Mouse (Mus musculus) forelimb bud, embryonic 11.5 days (tissue): ENCODE results near the gene 2310022B05Rik.

Experiments
- DNase-seq: peaks from one replicate; pipeline ENCODE4 v3.0.0-alpha.2; 2012; ENCODE audit warnings: low read depth, low spot score

The 2310022B05Rik gene

DNA sequence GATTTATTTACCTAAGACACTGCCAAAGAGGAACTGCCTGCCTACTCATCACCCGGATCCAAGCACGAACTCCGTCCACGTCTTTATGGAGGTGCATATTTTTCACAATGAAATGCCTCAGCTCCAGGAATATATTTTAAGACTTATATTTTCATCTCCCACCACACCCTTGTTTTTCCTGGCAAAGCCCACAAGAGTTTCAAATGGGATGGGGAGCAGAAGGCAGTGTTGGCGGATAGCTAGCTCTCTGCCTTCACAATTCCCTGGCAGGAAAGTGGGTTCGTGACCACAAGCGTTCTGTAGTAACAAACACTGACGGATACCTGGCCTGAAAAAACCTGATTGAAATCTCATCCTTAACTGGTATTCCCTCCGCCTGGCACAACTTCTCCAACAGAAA, 1.4 kb downstream of the 2310022B05Rik start:
- DNase-seq: no peak

DNA sequence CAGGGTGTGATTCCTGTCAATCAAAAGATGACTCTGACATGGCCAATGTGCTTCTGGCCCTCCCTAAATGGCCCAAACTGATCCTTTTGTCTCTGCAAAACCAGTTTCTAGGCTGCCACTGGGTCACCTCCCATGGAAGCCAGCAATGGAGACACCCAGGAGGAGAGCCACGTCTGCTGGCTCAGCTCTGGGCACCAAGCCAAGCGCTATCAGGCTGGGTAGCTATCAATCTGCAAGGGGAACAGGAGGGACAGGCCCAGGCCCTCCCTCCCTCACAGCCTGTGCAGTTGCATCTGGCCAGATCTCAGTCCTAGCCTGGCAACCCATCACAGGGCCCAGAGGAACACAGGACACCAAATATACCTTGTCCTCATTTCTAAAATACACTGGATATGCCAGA, 4.8 kb downstream of the 2310022B05Rik start:
- DNase-seq: no peak

DNA sequence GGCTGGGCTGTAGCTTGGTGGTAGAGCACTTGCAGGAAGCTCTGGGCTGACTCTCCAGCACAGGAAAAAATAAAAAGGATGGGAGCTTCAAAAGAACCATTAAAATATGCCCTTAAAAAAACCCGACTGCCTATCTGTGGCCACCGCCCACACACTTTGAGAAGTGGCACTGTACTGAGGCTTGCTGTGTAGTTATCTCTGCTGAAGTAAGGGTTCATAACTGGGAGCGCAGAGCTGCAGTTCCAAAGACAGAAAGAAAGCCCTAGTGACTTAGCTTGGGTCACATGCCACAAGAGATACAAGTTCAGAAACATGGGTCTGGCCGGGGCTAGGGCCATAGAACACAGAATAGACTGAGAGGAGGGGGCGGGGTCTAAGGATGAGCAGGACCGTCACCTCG, 5.2 kb downstream of the 2310022B05Rik start:
- no peak for DNase-seq

DNA sequence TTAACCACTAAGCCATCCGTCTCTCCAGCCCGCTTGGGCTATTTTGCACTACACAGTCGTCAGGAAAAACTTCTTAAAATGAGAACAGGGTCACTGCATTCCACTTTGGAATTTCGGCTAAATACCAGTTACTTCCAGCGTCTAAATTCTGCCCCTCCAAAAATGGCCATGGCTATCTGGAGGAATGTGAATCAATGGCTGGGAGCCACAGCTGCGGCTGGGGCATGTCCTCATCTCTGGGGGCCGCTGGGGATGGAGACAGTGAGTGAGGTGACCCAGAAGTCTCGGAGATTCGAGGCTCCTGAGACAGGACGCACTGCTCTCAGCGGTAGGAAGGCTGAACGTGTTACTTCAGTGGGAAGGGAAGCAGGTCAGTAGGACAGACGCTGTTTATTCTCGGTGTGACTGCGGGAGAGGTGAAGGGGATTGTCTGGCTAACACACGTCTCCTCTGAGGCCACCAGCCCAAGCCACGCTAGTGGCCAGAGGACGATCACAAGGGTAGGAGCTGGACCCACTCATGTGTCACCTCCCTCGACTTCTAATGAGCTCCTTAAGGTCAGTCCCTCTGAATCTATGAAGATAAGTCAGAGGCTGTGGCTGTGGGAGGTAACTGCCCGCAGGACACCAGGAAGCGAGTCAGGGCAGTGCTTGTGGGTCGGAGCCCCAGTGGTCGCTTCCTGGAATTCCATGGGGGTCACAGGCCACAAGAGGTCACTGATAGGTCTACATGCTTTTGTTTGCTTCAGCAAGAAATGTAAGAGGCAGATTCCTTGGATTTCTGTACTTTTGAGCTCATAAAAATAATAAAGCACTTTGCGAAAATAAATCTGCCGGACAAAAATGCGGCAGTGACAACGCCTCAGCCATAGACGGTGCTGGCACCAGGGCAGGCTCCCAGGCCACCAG, 9.3 kb downstream of the 2310022B05Rik start:
- DNase-seq: no peak

DNA sequence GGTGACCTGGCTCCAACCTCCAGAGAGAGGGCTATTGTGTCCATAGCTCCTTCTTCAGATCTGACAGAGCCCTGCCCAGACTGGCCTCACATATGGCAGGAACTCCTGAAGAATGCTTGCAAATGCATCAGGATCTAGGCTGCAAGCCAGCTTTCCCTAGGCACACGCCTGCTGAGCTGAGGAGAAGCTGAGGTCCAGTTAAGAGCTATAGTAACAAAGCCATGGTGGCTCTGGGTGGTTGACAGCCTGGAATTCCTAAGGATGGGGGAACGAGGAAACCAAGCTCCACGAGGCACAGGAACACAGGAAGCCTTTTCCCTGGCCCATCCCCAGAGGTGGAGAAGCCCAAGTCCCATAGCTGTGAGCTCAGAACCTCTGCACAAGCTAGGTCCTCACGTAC, 10.6 kb downstream of the 2310022B05Rik start:
- no peak for DNase-seq

DNA sequence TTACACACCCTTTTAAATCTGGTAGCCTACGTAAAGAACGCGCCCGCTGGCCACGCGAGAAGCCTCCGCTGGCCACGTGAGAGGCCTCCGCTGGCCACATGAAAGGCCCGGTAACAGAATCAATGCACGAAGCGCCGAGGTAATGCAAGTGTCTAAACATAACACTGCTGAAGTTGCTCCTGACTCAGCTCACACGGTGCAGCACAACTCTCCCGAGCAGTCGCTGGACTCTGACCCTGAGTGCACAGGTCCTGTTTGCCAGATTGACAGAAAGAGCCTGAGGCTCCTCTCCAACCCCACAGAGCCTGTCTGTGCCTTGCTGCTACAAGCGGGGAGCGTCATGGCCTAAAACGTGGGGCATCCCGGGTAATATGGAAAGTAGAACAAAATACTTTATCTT, 11.4 kb downstream of the 2310022B05Rik start:
- no peak for DNase-seq

DNA sequence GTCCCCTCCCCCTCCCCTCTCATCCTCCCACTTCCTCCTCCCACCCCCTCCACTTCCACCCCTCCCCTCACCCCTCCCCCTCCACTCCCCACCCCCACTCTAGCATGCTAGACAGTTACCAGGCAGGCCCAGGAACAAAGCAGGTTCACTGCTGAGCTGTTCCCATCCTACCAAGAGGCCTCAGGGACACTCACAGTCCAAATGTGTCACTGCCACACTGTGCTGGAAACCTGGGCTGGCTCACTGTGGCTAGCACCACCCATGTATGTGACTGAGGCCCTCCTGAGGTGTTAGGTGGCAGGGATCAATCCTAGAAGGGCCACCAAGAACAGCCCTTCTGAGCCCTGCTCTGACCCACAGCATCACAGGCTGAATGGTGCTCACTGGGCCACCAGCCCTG, 14.9 kb downstream of the 2310022B05Rik start:
- DNase-seq: no peak

DNA sequence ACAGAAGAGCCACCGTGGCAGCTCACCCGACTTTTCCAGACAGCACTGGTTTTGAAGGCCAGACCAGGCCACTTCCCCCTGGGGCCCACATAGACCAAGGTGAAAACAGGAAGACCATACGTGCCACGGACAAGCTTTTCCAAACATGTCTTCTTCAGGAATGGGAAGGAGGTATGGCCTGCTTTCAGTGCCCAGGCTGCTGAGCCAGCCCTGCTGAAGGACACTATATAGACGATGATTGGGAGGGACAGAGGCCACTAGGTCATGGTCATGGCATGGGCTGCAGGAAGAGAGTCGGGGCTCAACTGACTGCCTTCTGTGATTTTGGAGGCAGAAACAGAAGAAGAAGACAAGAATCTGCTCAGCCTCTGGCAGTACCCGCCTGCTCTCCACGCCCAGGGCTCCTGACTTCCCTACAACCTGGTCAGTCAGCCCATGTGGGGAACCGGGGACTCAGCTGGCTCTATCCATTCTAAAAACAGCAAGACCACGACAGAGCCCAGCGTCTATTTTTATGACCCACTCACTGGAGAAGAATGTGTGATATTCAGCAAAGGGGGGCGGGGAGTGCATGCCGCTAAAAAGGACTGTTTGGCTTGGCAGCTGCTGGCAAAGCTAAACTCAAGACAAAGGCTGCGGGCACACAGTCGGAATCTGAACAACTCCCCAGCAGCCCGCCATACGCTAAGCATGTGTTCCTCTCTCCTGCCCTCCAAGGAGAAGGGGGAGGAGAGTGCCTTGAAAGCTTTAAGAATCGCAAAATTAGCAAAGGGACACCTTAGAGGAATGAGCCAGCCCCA, 19.4 kb downstream of the 2310022B05Rik start:
- DNase-seq: peak; percentile 37

DNA sequence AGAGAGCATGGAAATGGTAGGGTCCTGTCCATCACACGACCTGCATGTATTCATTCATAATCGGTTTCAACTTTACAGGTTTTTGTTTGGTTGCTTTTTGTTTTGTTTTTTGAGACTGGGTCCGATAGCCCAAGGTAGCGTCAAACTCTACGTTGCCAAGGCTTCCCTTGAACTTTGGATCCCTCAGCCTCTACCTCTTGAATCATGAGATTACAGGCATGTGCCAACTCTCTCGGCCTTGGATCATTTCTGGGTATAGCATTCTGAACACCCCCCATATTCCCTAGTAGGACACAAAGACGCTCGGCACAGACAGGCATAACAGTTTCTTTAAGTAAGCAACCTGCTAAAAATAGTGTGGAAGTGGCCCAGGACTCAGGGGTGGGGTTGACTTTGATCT, 21.6 kb downstream of the 2310022B05Rik start:
- DNase-seq: no peak

DNA sequence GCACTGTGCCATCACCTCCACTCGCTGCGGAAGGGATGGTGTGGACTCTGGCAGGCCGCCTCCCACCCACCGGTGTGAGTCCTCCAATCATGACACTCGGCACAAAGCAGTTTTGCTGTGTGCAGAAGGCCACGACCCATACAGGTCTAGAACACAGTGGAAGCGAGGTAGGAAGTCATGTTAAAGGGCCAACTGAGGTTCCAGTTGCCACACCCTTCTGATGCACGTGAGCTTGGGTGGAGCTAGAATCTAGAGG, 28.0 kb downstream of the 2310022B05Rik start:
- no peak for DNase-seq

DNA sequence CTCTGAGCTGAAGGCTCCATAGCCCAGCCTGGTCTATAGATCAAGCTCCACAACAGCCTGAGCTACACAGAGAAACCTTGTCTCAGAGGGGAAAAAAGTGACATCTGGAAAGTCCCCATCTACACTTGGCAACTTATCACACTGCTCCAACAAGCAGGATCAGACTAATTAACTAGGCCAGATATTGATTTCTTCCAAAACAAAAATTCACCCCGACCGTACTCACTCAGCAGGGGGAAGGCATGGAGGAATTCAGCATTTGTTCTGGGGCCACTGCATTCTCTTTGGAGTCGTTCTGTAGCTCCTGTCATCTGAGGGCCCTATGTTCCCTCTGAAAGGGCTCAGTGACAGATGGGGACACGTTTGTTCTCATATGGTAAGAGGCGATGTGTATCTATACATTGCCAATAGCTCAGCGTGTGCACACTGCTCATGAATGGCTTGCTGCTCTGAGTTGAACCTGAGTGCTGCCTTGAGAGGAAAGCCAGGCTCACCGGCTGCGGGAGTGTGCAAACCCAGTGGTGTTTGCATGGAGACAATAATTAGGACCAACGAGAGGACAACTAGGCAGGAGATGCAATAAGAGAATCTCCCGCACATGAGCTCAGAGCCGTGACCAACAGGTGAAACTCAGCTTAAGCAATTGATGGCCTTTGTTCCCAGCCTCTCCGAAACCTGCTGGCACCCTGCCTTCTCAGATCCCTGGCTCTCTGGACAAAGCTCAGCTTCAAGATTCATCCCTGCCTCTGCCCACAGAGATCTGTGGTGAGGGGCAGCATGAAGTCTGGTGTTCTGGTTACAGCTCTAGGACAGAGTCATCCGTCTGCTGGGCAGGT, 28.5 kb downstream of the 2310022B05Rik start:
- DNase-seq: no peak

DNA sequence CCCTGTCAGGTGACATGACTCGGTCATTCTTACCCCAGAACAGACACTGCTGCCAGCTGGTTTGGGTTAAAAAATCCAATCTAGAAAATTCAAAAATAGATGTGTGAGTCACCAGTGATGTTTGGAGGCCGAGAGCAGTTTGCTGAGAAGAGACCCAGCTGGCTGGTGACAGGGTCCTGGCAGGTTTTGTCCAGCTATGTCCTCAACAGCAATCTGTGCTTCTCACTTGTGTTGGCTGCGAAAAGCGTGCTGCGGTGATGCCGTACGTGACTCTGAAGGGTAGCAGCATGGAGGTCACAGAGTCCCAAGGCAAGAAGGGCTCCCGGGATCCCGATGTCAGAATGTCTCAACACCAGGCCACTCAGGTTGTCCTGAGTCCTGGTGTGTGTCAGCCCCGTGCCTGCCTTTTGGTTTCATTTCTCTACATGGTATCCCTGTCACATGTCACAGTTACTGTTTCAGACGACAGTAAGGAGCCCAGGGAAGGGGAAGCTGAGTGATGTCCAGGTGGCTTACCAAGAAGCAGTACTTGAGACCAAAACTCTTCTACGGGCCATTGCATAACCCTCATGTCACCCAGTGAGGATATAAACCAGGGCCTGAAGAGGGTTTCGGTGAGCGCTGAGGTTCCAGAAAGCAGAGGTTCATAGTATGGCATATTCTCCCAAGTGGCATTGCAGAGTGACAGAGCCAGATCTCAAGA, 30.0 kb downstream of the 2310022B05Rik start:
- no peak for DNase-seq

DNA sequence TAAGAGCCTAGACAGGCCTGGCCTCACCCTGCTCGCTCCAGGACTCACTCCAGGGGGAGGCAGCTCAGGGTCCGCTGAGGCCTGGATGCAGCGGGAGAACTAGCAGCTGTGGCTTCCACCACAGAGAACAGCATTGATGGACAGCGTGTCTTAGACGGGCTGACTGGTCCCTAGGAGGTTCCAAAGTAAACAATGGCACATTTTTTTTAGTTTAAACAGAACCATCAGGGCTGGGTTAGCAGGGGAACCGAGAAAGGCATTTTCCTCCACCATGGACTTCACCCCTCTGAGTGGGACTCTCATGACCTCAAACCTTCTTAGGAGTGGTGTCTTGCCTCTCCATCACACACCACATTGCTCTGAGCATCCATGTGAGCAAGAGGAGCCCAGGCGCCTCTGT, 31.2 kb downstream of the 2310022B05Rik start:
- DNase-seq: no peak

DNA sequence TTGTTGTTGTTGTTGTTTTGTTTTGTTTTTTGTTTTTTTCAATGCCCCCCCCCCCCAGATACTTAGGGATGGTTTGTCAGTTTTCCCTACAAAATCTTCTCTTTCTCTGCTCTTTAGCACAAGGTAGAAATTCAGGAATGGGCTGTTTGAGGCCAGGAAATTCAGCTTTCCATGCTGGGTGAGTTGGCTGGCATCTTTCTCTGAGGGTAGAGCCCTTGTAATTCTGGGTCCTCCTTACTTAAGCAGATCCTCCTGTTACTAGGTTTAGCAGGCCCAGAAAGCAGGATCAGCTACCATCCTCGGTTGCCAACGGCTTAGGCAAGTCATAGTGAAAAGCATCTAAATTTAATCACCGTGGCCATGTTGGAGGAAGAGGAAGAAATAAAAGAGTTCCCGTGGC, 32.3 kb downstream of the 2310022B05Rik start:
- no peak for DNase-seq

DNA sequence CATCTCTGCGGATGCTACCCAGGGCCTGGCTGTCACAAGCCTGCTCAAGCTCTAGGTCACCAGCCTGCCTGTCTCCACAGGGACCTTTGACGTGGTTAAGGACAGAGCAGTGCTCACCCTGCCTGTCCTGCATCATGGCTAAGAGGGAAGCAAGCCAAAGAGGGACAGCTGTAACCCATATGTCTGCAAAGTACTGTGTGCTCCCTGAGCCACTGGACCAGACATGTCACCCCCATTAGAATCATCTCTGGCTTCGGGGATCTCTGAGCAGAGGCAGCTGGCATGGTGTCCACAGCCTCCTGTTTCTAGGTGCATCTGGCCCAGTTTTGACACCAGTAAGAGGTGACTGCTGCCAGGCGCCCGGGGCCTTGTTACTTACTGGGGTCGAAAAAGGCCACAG, 32.7 kb downstream of the 2310022B05Rik start:
- DNase-seq: no peak

DNA sequence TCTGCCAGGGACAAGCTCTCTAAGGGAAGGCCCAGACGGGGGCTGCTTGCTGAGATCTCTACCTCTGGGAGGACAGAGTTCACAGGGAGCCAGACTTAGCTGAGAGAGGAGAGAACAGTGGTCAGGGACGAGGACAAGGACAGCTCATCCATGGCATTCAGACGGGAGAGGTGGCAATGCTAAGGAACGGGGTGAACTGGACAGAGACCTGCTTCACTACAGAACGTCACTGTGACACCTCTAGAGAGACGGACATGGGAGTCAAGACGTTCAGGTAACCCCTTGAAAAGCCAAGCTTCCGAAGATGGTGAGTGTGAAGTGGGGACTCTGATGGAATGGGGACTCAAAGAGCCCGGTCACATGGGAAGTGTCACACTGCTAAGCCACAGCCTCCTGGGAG, 36.9 kb downstream of the 2310022B05Rik start:
- DNase-seq: no peak

DNA sequence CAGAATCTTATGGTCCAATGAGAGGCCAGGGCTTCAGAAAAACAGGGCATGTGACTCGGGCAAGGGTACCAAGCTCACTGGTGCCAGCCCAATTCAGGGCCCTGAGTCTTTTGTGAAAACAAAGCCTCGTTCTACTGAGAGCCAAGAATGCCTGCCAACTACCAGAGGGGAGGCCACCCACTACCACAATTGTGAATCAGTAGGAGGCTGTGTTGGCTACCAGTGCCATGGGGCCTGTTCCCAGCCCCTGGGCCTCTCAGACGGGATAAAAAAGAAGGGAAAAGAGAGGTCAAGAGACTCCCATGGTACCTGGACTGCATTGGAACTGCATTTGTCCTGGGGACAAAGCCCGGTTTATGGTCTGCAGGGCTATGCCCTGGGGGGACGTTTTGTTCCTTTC, 41.9 kb downstream of the 2310022B05Rik start:
- no peak for DNase-seq

DNA sequence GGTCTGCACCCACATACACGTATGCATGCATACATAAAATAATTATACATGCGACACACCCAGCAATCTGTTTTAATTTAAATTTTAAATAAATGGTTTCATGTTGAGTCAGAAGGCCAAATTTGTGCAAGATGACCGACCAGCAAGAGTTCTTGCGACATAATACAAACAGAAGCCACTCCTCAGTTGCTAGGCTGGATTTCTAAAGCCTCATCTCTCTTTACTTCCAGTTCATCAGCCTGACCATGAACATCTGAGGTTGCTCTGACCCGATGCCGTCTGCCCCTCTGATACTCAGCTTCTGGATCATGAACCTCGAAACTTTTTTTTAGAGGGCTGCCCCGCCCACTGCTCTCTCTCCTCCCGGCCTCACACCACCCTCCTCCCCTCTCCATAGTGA, 44.9 kb downstream of the 2310022B05Rik start:
- no peak for DNase-seq

DNA sequence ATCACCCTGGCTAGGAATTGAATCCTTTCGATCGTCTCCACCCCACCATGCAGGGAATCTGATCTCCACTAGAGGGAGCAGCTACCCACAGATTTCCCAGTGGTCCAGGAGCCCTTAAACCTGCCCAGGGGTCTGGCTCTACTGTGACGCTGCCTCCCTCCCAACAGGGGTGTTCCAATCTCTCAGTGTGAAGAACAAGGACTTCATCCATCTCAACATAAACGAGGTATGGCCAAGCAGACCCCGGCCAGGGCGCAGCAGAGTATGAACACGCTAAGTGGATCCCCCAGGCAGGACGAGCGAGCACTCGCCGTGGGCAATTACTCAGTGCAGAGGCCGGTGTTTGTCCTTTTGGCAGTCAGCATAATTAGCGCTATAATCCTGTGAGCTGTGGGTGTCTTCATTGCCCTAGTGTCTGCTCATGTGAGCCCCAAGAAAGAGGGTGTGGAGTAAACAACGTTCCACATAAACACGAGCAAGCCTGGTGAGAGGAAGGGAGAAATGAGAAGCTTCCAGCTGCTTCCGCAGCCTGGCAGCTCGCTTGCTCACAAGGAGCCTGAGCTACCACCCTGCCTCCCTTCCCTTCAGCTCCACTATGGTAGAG, 45.8 kb downstream of the 2310022B05Rik start:
- DNase-seq: peak; percentile 73

DNA sequence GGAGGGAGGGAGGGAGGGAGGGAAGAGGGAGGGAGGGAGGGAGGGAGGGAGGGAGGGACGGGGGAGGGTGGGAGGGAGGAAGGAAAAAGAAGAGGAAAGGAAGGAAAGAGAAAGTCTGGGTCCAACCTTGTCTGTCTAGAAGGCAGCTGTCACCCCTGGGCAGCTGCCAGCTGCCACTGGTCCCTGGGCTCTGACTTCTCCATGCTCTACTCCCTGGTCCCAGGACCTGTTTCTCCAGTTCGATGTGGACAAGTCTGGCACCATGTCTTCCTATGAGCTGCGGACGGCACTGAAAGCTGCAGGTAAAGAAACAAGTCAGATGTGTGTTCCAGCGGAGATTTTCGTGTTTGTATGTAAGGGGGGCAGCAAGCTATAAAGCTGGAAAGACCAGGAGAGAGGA, 48.8 kb downstream of the 2310022B05Rik start:
- DNase-seq: no peak

DNA sequence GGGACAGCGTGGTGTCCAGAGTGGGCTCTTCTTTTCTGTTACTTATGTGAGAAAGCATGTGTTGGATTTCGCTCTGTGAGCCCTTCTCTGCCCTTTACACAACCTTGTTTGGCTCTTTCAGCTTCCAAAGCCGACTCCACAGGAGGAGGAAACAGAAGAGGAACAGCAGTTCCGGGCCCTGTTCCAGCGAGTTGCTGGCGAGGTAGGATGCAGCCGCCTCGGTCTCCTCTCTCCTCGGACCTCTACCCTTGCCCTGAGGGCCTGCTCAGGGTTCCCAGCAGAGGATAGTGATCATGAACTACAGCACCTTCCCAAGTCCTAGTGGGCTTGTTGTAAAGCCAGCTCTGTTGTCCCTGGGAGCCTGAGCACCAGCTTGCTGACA, 54.2 kb downstream of the 2310022B05Rik start:
- no peak for DNase-seq
